Mouse (Mus musculus) frontal cortex, postnatal 14 days (tissue): ENCODE results near the gene Tcp1.
A peak's percentile ranks its signal among the peaks of the same experiment; 100 is the strongest.
"Not testable (repeated sequence)": the region's sequence is repeated elsewhere in the genome, so short reads cannot be mapped to it uniquely, and the experiment has no call there.

ENCODE experiments used
- DNase-seq, 2 experiments: peaks; one replicate each; pipeline ENCODE4 v3.0.0; 2022; ENCODE audit warnings: low spot score in 2 of 2

The Tcp1 gene

DNA sequence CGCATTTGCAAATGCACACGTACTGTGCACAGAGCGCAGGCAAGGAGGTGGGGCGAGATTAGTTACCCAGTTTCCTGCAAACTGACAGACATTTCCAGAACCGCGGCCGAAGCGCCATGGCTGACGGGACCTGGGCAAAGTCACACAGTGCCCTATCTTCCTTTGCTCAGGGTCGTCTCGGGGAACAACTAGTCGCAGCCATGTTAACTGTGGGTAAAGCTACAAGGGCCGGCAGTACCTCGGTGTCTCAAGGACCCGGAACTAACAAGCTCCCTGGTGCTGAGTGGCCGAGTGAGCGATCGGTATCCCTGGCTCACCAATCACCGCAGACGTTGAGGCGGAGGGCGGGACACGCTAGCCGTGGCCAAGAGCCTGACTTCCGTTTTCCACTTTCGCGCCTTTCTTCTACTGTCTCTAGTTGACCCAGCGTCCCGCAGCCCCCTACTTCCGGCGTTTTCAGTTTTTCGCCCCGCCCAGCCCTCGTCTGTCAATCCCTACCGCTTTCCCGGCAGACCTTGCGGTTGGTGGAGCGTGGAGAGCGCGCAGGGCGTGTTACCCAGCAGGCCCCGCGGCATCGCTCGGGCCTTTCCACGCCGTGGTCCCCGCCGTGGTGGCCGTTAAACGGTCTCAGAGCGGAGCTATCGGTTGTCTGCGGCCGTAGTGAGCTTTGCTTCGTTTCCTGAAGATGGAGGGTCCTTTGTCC lies 531 bp downstream of the Tcp1 start, which contains the start of gene Mrpl18:
Gene Mrpl18 (minus strand): TSS at position 465 of the 703 bp plus-strand sequence.
- peak; percentile 98 to 99 for DNase-seq

DNA sequence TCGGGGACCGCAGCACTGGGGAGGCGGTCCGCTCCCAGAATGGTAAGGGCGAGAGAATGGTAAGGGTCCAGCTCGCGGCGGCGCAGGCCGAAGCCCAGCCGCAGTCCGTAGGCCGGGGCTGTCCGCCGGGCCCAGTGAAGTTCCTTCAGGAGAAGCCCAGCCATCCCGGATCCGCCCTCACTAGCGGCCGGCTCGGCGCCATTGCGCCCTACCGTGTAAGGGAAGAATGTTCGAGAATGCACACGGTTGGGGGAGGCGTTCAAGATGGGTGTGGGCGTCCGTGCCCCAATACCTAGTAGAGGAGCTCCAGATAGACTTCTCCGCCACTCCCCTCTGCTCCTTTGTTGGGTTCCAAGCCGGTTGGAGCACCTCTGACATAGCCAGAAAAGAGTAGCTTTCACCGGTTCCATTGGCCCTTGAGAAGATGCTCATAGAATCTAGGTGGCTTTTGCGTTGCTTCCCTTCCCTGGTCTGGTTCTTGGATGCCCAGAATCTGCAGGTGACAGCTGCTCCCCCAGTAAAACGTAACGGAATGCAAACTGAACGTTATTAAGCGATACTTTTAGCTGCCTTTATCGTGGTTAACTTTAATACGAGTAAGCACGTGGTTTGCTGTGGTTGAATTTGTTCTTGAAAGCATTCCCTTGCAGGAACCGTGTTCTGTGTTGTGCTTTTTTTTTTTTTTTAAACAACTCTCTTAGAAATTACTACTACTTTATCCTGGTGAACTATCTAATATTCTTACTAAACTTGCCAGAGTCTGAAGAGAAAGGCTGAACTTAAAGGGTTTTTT lies 1.3 kb downstream of the Tcp1 start:
- DNase-seq: no peak

- no peak for DNase-seq
Observed at GRCm38 (mm10) chr17:12921073-12921472, 5.6 kb downstream of the Tcp1 start.

GRCm38 (mm10) chr17:12925001-12925400 lies 9.5 kb downstream of the Tcp1 start:
- DNase-seq: no peak

GRCm38 (mm10) chr17:12925703-12926180 lies 10.2 kb downstream of the Tcp1 start:
- DNase-seq: no peak

DNA sequence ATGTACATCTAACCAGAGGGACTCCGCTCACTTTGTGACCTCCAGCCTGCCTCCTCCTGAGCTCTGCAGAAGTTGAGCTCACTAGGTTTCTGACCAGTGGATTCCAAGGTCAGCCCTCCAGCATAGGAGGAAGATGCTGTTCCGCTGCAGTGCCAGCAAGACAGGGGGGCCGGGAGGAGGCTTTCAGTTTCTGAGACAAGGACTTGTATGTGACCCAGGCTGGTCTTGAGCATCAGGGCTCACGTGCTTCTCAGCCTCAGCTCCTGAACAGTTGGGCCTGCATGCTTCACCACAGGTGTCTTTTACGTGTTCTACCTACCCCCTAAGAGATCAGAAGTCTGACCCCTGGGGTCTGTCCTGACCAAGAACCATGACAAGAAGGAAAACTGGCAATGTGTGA lies 16.1 kb downstream of the Tcp1 start:
- not testable (repeated sequence) for DNase-seq

DNA sequence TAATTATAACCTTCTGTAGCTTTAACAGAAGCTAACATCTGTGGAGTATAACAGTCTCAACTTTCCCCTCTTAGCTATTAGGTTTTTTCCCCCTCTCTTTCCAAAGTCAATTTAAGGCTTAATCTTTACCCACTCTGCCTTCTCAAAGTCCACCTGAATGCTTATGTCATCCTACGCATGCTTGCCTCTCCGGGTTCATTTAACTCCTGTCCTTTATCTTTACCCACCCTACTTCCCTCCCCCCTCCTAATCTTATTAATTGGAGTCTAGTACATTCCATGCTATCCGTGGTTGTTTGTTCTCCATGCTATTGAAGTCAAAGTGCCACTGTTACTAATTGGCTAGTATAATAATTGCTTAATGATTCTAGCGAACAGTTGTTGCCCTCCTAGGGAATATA lies 20.2 kb downstream of the Tcp1 start:
- no peak for DNase-seq

DNA sequence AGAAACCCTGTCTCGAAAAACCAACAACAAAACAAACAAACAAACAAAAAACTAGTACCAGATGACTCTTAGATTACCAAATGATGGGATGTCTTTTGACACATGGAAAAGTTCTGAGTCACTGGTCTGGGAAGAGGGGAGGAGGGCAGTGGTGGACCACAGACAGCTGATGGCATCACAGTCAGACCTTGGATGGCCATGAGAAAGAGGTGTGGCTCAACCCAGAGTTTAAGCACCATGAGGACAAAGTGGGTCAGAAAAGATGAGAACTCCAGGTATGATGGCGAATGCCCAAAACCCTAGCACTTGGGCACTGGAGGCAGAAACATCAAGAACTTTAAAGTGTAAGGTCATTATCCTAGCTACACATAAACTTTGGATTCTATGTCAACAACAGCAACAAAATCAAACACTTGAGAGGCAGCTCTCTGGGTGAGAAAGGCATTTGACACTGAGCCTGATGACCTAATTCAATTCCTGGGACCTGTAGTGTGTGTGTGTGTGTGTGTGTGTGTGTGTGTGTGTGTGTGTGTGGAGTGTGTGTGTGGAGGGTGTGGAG lies 22.0 kb downstream of the Tcp1 start:
- DNase-seq: no peak

DNA sequence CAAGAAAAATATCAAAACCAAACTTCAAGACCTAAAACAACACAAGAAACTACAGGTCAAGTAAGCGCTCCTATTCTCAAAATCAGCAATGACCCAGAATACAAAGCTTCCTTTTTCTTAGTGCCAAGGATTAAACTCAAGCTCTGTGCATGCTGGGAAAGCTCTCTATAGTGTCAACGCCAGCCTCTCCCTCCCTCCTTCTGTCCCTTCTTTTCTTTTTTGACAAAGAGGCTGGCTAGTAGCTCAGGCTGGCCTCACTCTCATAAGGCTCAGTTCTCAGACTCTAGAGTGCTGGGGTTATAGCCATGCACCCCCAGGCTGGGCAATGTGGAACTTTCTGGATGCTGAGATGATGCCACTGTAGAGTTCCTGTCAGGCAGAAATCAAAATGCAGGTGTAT lies 22.6 kb downstream of the Tcp1 start:
- no peak for DNase-seq

GRCm38 (mm10) chr17:12939377-12940148 lies 24.1 kb downstream of the Tcp1 start:
- not testable (repeated sequence) for DNase-seq

DNA sequence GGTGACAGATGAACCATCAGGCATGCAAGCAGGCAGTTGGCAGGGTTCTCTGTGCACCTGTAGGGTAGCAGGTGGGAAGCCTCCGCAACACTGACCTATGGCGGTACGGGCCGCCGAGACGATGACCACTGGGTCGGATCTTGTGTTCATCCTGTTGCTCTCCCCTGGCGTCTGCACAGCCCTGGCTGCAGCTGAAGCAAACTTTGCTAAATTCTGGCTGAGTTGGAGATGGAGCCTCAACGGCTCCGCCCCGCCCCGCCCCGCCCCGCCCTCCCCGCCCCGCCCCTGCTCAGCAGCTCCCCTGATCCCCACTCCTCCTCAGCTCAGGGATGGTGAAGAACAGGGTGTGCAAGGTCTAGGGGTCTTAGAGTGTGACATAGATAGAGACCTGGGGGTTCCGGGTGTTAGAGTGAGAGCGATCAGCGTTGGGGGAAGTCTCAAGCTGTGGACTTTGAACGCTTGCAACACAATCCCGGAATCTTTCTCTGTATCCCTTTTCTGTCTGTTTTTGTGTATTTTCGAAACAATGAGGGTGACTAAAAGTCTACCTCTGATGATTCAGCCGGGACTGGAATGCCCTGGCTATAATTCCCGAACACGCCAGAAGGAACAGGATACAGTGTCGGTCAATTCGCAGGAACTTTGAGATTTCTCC lies 24.8 kb downstream of the Tcp1 start, which contains the start of gene Acat3:
Gene Acat3 (minus strand): TSS at position 450 of the 655 bp plus-strand sequence.
- DNase-seq: no peak

DNA sequence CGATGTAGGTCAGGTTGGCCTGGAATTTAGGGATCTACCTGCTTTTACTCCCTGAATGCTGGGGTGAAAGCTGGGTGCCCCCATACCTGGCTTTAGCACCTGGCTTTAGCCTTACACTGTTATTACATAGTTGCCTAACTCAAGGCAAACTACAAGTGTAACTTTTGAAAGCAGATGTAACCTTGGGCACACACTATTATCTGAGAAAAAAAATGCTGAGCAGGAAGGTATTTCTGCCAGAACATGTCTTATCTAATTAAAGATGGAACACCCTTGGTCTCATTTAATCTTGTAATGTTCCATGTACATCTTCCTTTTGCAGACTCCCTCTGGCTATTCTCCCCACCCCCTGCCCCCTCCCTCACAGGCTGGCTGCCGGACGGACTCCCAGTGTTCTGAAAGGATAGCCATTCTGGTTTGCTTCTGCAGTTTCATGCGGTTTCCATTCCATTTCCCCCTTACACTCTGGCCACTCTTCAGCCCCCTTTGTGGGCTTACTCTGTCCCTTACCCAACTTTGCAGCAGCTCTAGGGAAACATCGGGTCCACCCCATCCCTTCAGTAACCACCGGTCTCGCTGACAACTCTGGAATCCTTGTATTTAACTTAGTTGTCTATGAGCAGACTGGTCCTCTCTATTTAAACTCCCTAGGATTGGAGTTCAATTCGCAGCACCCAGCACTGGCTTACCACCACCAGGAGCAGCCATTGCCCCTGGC lies 26.2 kb downstream of the Tcp1 start:
- no peak for DNase-seq

DNA sequence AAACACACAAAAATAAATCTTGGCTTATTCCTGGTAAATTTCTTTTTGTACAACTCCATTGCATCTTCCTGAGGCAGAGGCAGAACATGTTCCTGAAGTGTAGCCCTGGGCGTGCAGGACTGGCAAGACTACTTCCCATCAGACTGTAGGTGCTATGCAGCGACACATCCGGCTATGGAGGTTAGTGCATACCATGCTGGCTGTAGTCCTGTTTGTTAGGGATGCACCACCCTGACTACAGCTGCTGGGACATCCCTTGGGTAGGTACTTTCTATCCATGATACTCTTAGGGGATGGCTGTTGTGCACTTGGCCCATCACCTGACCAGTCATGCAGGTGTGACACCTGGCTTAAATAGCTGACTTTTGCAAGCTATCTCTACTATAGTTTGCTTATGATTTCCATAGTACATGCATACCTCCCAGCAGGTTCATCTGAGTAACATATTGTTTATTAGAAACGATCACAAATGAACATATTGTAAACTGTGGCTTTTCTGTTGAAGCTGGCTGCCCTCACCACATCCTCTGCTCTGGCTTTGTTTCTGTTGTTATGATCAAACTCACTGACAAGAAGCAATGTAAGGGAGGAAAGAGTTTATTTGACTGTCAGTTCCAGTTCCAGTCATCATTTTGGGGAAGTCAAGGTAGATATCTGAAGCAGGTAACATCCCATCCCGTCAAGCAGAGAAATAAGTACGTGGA lies 27.1 kb downstream of the Tcp1 start:
- no peak for DNase-seq

- DNase-seq: no peak
Observed at GRCm38 (mm10) chr17:12949669-12950068, 34.2 kb downstream of the Tcp1 start.

- DNase-seq: no peak
Observed at GRCm38 (mm10) chr17:12956664-12957063, 41.2 kb downstream of the Tcp1 start.

DNA sequence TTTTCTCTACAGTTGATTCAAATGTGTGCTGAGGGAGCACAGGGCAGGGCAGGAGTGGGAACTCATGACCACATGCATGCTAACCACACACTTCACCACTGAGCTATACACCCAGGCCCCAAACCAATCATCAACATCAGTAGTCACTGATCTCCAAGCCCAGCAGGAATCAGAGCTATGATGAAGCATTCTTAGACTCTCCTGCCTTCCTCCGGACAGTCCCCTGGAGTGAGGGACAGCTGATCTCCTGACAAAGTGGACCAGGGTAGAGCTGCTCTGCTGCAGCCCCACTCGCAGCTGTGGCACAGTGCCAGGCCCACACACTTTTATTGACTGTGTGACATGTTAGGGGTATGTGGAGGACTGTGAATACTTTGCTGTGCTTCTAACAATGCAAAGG lies 43.9 kb downstream of the Tcp1 start:
- not testable (repeated sequence) for DNase-seq

DNA sequence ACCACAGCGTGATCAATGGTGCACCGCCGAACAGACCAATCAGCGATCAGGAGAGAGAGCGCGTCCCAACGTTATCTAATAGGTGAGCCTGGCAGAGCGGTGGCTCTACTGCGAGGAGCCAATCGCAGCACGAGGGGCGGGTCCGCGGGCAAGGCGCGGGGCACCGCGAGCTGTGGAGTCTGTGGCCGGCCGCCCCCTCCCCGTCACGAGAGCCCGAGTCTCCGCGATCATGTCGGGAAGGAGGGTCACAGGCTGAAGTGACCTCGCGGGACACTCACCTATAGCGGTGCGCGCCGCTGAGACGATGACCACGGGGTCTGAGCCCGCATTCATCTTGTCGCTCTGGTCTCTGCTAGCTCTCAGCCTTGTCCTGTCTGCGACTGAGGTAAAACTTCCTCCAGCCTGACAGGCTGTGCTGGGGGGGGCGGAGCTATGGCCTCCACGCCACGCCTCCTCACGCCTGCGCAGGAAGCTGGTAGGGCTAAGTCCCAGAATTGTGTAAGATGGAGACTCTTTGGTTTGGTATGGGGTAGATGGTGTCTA lies 44.9 kb downstream of the Tcp1 start, which contains the start of gene Acat2:
Gene Acat2 (minus strand): TSS at position 417 of the 543 bp plus-strand sequence.
- DNase-seq: peak; percentile 93

GRCm38 (mm10) chr17:12963476-12963875 lies 48.0 kb downstream of the Tcp1 start:
- no peak for DNase-seq

DNA sequence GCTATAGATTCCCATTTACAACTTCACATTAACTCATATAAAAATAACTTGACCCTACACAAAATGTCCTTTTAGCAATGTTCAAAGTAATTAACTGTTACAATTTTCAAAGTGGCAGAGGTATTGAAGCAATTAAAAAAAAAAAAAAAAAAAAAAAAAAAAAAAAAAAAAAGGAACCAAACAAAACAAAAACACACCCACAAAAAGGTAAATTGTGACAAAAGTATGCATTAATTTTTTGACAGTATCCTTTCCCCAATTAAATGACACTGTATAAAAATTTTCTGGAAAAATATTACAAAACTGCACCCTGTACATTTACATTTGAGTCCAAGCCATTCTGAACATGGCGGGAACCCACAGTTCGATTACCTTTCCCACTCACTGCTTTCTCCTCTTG lies 51.7 kb downstream of the Tcp1 start:
- DNase-seq: no peak

- no peak for DNase-seq
Observed at GRCm38 (mm10) chr17:12973851-12974250, 58.4 kb downstream of the Tcp1 start.
